Mouse (Mus musculus): ENCODE data around the gene Mars.

Mars gene

DNA sequence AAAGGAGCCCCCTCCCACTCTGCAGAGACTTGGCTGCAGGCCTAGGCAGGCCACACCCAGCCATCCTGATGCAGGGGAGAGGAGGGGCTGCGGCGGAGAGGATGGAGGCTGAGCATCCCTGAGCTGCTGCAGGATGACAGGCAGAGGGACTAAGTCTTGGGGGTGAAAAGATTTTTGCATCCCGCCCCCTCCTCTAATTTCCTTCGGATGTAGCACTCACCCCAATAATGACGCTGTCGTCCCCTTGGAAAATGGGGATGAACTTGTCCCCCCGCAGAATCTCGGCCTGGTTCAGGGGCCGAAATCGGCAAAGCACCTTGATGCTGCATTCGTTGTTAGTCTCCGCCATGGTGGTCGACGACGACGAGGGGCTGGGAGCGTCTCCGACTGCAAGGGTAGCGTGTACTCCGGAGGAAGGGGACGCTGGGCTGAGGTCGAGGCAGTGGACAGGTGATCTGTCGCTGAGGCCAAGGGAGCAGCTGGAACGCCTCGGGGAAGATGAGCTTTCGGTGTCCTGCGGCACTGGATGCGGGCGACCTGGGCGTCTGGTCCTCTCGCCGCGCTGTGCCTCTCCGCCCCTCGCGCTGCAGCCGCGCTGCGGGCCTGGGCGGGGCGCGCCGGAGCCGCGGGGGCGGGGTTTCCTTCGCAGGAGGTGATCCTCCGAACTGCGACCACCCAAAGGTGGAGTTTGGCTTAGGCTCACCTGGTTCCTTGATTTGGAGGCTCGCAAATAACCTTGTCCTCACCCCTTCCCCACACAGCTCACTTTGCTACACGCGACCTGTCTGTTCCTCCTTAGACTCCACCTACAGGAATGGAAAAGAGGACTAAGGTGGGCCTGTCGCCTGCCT is 48.8 kb downstream of the Mars start, which contains the start of gene Kif5a:
Gene Kif5a (minus strand): TSS at position 801 of the 851 bp plus-strand sequence.
- DNase-seq (ENCODE audit: low spot score in 2 of 2), result peak; percentile 64 to 75

- no peak for DNase-seq (ENCODE audit: low spot score in 2 of 2)
Measured at GRCm38 (mm10) chr10:127261706-127262547, 49.7 kb downstream of the Mars start.

GRCm38 (mm10) chr10:127258489-127258888 is 53.1 kb downstream of the Mars start:
- DNase-seq (ENCODE audit: low spot score in 2 of 2), result no peak

DNA sequence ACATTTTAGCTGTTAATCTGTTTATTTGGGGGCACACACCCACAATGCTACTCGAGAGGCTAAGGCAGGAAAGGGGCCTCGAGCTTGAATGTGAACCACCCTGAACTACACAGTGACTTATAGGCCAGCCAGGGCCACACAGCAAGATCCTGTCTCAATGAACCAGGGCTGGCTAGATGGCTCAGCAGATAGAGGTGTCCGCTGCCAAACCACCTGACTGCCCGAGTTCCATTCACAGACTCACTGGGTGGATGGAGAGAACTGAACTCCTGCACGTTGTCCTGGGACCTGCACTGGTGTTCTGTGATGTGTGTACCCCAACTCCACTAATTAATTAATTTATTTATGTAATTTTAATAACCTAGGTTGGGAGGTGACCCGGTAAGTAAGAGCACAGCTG is 53.8 kb downstream of the Mars start:
- DNase-seq (ENCODE audit: low spot score in 2 of 2), result no peak

DNA sequence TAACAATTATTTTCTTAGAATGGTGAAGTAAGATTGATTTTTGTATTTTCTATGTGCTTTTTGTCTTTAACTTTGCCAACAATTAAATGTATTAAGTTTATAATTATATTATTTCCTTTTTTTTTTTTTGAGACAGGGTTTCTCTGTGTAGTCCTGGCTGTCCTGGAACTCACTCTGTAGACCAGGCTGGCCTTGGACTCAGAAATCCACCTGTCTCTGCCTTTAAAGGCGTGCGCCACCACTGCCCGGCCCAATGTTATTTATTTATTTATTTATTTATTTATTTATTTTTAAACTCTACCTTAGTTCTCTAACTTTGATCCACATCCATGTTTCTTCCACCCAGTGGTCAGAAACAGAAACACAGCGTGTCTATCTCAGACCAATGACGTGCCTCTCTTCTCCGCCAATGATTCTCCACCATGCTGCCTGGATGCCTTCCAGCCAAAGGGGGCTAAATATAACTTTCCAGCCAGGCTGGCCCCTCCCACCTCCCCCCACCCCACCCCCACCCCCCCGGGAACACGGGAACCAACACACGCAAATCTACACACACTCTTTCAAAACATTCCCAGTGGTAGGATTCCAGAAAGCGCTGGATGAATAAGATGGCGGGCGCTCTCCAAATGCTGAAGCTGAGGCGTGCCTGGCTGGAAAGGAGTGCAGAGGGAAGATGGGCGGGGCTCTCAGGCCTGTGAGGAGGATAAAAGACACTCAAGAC is 55.8 kb downstream of the Mars start:
- DNase-seq (ENCODE audit: low spot score in 2 of 2), result peak in 1 of 2 experiments; percentile 37

DNA sequence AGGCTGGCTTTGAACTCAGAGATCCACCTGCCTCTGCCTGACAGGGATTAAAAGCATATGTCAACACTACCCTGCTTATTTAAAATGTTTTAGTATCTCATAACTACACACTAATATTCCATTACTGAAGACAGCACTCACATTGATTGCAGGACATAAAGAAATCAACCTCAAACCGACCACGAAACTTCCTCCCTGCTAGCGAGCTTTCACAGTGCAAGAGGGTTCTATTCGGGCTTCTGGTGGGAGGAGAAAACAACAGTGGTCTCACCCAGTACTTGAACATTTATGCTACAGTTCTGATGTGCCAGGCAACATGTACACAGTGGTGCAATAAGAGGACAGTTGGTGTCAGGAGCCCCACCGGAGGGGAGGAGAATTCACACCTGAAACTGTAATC is 60.8 kb downstream of the Mars start:
- DNase-seq (ENCODE audit: low spot score in 2 of 2), result no peak
